Mouse (Mus musculus) forebrain, embryonic 14.5 days (tissue): ENCODE measurements around the gene Pkhd1. TPM values are rescaled to one million over a fixed set of nuclear protein-coding genes. Genes with fewer than 3 reads are reported as not detected.

ENCODE experiments used
- ATAC-seq: fragments of 200-750 bp; cut with Nextera tagmentation; 2 replicates; pipeline ENCODE4 v1.8.0; 2017; ENCODE audit warnings: mild to moderate bottlenecking, moderate library complexity
- DNase-seq: peaks from one replicate; pipeline ENCODE4 v3.0.0-alpha.2; 2015; ENCODE audit warnings: low spot score
- H3K27ac ChIP-seq: fragments of 300-500 bp; sonication (generic); 2 replicates; pipeline ENCODE4 v1.5.1; 2014; ENCODE audit warnings: low read depth, mild to moderate bottlenecking, control low read depth, low read length, moderate library complexity
- H3K27me3 ChIP-seq: fragments of 300-500 bp; sonication (generic); replicated peaks from 2 replicates; pipeline ENCODE4 v1.6.1; 2014; ENCODE audit warnings: low read length, control low read depth, mixed read lengths; ENCODE audit not compliant: control insufficient read depth, insufficient read depth
- H3K36me3 ChIP-seq: fragments of 300-500 bp; sonication (generic); 2 replicates; pipeline ENCODE4 v1.6.1; 2014; ENCODE audit warnings: low read length, control low read depth; ENCODE audit not compliant: control insufficient read depth, insufficient read depth
- H3K4me1 ChIP-seq: fragments of 300-500 bp; sonication (generic); 2 replicates; pipeline ENCODE4 v1.6.1; 2014; ENCODE audit warnings: antibody characterized with exemption, low read length, control low read depth; ENCODE audit not compliant: control insufficient read depth, insufficient read depth
- H3K4me2 ChIP-seq: fragments of 300-500 bp; sonication (generic); 2 replicates; pipeline ENCODE4 v1.6.1; 2014; ENCODE audit warnings: mild to moderate bottlenecking, control low read depth, low read length
- H3K4me3 ChIP-seq: fragments of 300-500 bp; sonication (generic); 2 replicates; pipeline ENCODE4 v1.5.1; 2014; ENCODE audit warnings: low read depth, low read length, control low read depth
- H3K9ac ChIP-seq: fragments of 300-500 bp; sonication (generic); 2 replicates; pipeline ENCODE4 v1.6.1; 2014; ENCODE audit warnings: mild to moderate bottlenecking, low read length, control low read depth, moderate library complexity
- H3K9me3 ChIP-seq: fragments of 300-500 bp; sonication (generic); replicated peaks from 2 replicates; pipeline ENCODE4 v1.6.1; 2016; ENCODE audit warnings: low read length, control low read depth, mixed read lengths; ENCODE audit not compliant: control insufficient read depth
- WGBS: fragments of 180-500 bp; shearing (Covaris S2); extraction: QIAGEN DNeasy Blood & Tissue Kit; methylation state at CpG from one replicate; pipeline ENCODE4 v1.1.7; 2014; 5-methylcytosine and 5-hydroxymethylcytosine counted together
- polyA plus RNA-seq: library from polyadenylated mRNA; unstranded; fragments of >200 nt; fragmentation: Nextera tagmentation; extraction: Ambion mirVana; gene quantifications from 2 replicates; pipeline ENCODE4 v1.2.1, GENCODE M21; 2014

The Pkhd1 gene
- polyA plus RNA-seq, 1 experiment from 2014 or later: not detected

DNA sequence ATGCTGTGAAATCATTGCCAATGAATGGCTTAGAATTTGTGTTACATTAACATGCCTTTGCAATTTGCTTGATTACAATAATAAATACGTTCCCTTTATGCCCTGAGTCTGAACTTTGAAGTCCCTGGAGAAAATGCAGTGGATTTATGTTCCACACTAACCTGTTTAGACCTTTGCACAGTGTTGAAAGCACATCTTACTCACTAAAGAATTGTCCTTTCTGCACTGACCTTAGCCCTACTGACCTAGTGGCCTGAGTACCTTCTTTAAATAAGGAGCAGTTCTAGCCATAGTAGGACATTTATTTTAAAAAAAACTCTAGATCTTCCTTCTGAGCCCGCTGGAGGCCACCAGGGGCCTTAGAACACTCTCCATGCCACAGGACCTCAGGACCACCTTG, 467.8 kb downstream of the Pkhd1 start:
- no peaks in the 10 kb centered on the region for H3K4me1 ChIP-seq
- WGBS: 79% methylated on average over 2 of the region's 2 CpGs
- DNase-seq: no peak
- no peaks in the 10 kb centered on the region for H3K9me3 ChIP-seq
- no peak overlapping the region for H3K4me3 ChIP-seq
- no peaks in the 10 kb centered on the region for H3K27me3 ChIP-seq
- H3K27ac ChIP-seq: no peak overlapping the region
- no peaks in the 10 kb centered on the region for H3K36me3 ChIP-seq
- H3K9ac ChIP-seq: no peak overlapping the region
- H3K4me2 ChIP-seq: no peak overlapping the region
- no peak for ATAC-seq

DNA sequence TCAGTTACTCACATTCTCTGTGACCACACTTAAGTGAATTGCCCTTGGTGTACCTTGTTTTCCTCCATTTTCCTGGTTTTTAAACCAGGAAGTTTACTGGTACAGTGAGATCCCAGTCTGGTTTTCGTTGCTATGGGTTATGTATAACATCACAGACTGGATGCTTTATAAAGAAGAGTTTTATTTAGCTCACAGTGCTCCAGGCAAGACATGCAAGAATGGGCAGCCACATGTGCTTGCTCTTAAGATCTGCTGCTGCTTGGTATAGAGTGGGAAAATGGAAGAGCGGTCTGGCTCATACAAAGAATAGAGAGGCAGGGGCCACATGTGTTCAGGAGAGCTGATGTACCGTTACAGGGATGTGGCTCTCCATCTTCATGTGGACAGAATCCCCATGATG, 481.7 kb downstream of the Pkhd1 start:
- no peak for DNase-seq
- no peak for ATAC-seq
- WGBS: 89% methylated on average over 3 of the region's 3 CpGs

GRCm38 (mm10) chr1:20135065-20135618, 482.7 kb downstream of the Pkhd1 start:
- Histone ChIP-seq H3K36me3 (no peaks in the 10 kb centered on the region), H3K4me2 (no peak overlapping the region), H3K4me1 (no peaks in the 10 kb centered on the region), H3K9ac (no peak overlapping the region), H3K27me3 (no peaks in the 10 kb centered on the region), H3K4me3 (no peak overlapping the region), H3K27ac (no peak overlapping the region), H3K9me3 (no peaks in the 10 kb centered on the region)
- ATAC-seq (no peak), DNase-seq (no peak)
- WGBS: 56% methylated on average over 4 of the region's 4 CpGs

More for the DNA sequence above, 481.7 kb downstream of the Pkhd1 start:
- no peaks in the 10 kb centered on the region for H3K9me3 ChIP-seq
- H3K36me3 ChIP-seq: no peaks in the 10 kb centered on the region
- no peak overlapping the region for H3K4me3 ChIP-seq
- no peaks in the 10 kb centered on the region for H3K4me1 ChIP-seq
- H3K27me3 ChIP-seq: no peaks in the 10 kb centered on the region
- H3K9ac ChIP-seq: no peak overlapping the region
- H3K4me2 ChIP-seq: no peak overlapping the region
- no peak overlapping the region for H3K27ac ChIP-seq

GRCm38 (mm10) chr1:20133636-20134035, 484.2 kb downstream of the Pkhd1 start:
- Histone ChIP-seq H3K4me2 (no peak overlapping the region), H3K4me1 (no peaks in the 10 kb centered on the region), H3K36me3 (no peaks in the 10 kb centered on the region), H3K27me3 (no peaks in the 10 kb centered on the region), H3K4me3 (no peak overlapping the region), H3K9ac (no peak overlapping the region), H3K9me3 (no peaks in the 10 kb centered on the region), H3K27ac (no peak overlapping the region)
- no peak for ATAC-seq
- WGBS: 94% methylated on average over 4 of the region's 4 CpGs
- no peak for DNase-seq

GRCm38 (mm10) chr1:20131786-20132596, 485.9 kb downstream of the Pkhd1 start:
- Histone ChIP-seq H3K27ac (no peak overlapping the region), H3K9ac (no peak overlapping the region), H3K4me1 (no peaks in the 10 kb centered on the region), H3K4me2 (no peak overlapping the region), H3K27me3 (no peaks in the 10 kb centered on the region), H3K36me3 (no peaks in the 10 kb centered on the region), H3K4me3 (no peak overlapping the region), H3K9me3 (no peaks in the 10 kb centered on the region)
- WGBS: 51% methylated on average over 6 of the region's 6 CpGs
- no peak for DNase-seq
- ATAC-seq: no peak

DNA sequence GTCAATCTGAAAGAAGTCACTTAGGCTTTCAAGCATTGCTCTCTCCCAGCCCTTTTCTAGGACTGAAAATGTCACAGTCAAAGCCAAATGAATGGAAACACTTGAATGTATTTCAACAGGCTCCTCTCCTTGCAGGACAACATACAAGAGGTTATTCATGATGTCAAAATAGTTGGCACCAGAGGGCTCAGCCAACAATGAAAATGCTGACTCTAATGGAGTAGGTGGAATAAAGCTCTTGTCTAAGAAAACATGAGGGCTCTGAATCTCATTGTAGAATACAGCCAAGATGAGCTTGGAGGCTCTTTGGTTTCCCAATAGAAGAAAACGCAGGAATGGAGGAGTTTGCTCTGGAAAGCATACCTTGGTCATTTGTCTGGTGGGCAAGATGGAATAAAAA, 500.5 kb downstream of the Pkhd1 start:
- DNase-seq: no peak
- WGBS: 89% methylated on average over 1 of the region's 1 CpGs
- no peak for ATAC-seq

GRCm38 (mm10) chr1:20069733-20070132, 548.1 kb downstream of the Pkhd1 start:
- ATAC-seq (peak; percentile 85), DNase-seq (peak; percentile 83)
- Histone ChIP-seq H3K9me3 (no peaks in the 10 kb centered on the region), H3K9ac (no peak overlapping the region), H3K36me3 (no peaks in the 10 kb centered on the region), H3K27me3 (no peaks in the 10 kb centered on the region), H3K4me2 (no peak overlapping the region), H3K4me1 (no peaks in the 10 kb centered on the region), H3K27ac (no peak overlapping the region), H3K4me3 (no peak overlapping the region)
- WGBS: 48% methylated on average over 3 of the region's 3 CpGs

More for the DNA sequence above, 500.5 kb downstream of the Pkhd1 start:
- no peaks in the 10 kb centered on the region for H3K36me3 ChIP-seq
- H3K9me3 ChIP-seq: no peaks in the 10 kb centered on the region
- no peak overlapping the region for H3K27ac ChIP-seq
- H3K27me3 ChIP-seq: no peaks in the 10 kb centered on the region
- no peak overlapping the region for H3K4me3 ChIP-seq
- H3K4me2 ChIP-seq: no peak overlapping the region
- no peaks in the 10 kb centered on the region for H3K4me1 ChIP-seq
- no peak overlapping the region for H3K9ac ChIP-seq

GRCm38 (mm10) chr1:20058245-20058644, 559.6 kb downstream of the Pkhd1 start:
- Histone ChIP-seq H3K27me3 (no peaks in the 10 kb centered on the region), H3K4me2 (no peak overlapping the region), H3K4me3 (no peak overlapping the region), H3K4me1 (no peaks in the 10 kb centered on the region), H3K27ac (no peak overlapping the region), H3K36me3 (no peaks in the 10 kb centered on the region), H3K9ac (no peak overlapping the region), H3K9me3 (no peaks in the 10 kb centered on the region)
- ATAC-seq: no peak
- peak; percentile 7 for DNase-seq
- WGBS: 73% methylated on average over 3 of the region's 3 CpGs

DNA sequence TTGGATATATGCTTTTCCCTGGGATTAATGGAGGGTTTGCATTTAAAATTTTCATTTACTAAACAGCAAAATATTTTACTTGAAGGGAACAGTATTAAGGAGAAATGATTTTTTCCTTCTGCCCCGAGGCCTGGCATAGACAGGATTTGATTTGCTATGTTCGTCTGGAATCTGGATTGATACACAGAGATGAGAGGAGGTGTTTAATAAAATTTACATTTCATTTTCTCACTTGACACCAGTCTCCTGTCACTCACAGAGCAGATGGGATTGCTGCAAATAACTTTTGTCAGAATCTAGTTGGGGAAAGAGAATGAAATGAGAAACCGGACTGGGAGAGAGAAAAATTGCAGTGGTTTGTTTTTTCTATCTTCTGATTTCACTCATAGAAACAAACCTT, 578.5 kb downstream of the Pkhd1 start:
- WGBS: 79% methylated on average over 3 of the region's 3 CpGs
- peak; percentile 41 for DNase-seq

More for the DNA sequence above, 578.5 kb downstream of the Pkhd1 start:
- Histone ChIP-seq H3K9ac (no peak overlapping the region), H3K36me3 (no peaks in the 10 kb centered on the region), H3K27ac (no peak overlapping the region), H3K4me1 (no peaks in the 10 kb centered on the region), H3K4me2 (no peak overlapping the region), H3K27me3 (no peaks in the 10 kb centered on the region), H3K4me3 (no peak overlapping the region), H3K9me3 (no peaks in the 10 kb centered on the region)
- ATAC-seq: no peak; the same call in 1 of the 2 replicates
